Mouse (Mus musculus) kidney, adult 2 months (tissue): ENCODE data around the gene Ash1l. TPM values are rescaled to one million over a fixed set of nuclear protein-coding genes. Genes with fewer than 3 reads are reported as not detected.
A peak's percentile ranks its signal among the peaks of the same experiment; 100 is the strongest.
"Not testable (repeated sequence)": the region's sequence is repeated elsewhere in the genome, so short reads cannot be mapped to it uniquely, and the experiment has no call there.

ENCODE experiments used
- DNase-seq: peaks from one replicate; pipeline ENCODE4 v3.0.0; 2021
- H3K27ac ChIP-seq: fragments of 200-500 bp; 2 replicates; pipeline ENCODE4 v1.5.1; 2012; ENCODE audit warnings: low read depth, low read length, control low read depth, inconsistent platforms; ENCODE audit not compliant: insufficient read depth
- H3K27me3 ChIP-seq: fragments of 200-500 bp; replicated peaks from 2 replicates; pipeline ENCODE4 v1.6.1; 2012; ENCODE audit warnings: mild to moderate bottlenecking, moderate library complexity, low read length, inconsistent platforms; ENCODE audit not compliant: control insufficient read depth, insufficient read depth
- H3K36me3 ChIP-seq: fragments of 200-500 bp; 2 replicates; pipeline ENCODE4 v1.6.1; 2012; ENCODE audit warnings: mild to moderate bottlenecking, moderate library complexity, low read length, inconsistent platforms; ENCODE audit not compliant: control insufficient read depth, insufficient read depth
- H3K4me1 ChIP-seq: fragments of 200-500 bp; 2 replicates; pipeline ENCODE4 v1.6.1; 2011; ENCODE audit warnings: low read length; ENCODE audit not compliant: control insufficient read depth, insufficient read depth
- H3K4me3 ChIP-seq: fragments of 200-500 bp; 2 replicates; pipeline ENCODE4 v1.5.1; 2011; ENCODE audit warnings: mild to moderate bottlenecking, low read depth, low read length, control low read depth; ENCODE audit not compliant: insufficient read depth
- CTCF ChIP-seq: fragments of 200-500 bp; conservative IDR thresholded peaks from 2 replicates; pipeline ENCODE4 v1.5.1; 2011; ENCODE audit warnings: low read depth, mild to moderate bottlenecking, control low read depth, low read length, moderate library complexity, mixed read lengths; ENCODE audit not compliant: insufficient read depth, insufficient read length
- POLR2A ChIP-seq: fragments of 200-500 bp; IDR thresholded peaks from one replicate; pipeline ENCODE4 v1.6.1; 2011; ENCODE audit warnings: low read depth, low read length, control low read depth
- WGBS: fragments of 180-500 bp; shearing (Covaris S2); methylation state at CpG from one replicate; pipeline ENCODE4 v1.1.7; 2018; 5-methylcytosine and 5-hydroxymethylcytosine counted together
- polyA plus RNA-seq: library from polyadenylated mRNA; depleted of rRNA; stranded (reverse); fragments of >200 nt; gene quantifications from 2 replicates; pipeline ENCODE4 v1.2.3, GENCODE M21; 2012

Gene Ash1l
- polyA plus RNA-seq, 1 experiment = 8.9 TPM

DNA sequence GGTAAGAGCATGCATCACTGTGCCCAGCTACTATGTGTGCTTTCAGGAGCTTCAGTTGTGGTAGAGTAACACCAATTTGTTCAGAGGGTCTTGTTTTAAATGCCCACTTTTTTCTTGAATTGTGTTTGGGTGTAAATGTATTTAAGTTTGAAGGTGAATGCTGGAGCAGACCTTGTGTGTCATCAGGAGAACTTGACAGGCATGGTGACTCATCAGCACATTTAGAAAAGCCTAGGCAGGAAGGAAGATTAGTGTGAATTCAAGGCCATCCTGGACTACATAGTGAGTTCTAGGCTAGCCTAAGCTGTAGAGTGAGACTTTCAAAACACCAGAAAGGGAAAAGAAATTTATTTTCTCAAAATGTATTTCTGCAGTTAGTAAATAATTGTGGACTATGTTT lies 3.3 kb downstream of the Ash1l start:
- no peaks in the 10 kb centered on the region for H3K36me3 ChIP-seq

DNA sequence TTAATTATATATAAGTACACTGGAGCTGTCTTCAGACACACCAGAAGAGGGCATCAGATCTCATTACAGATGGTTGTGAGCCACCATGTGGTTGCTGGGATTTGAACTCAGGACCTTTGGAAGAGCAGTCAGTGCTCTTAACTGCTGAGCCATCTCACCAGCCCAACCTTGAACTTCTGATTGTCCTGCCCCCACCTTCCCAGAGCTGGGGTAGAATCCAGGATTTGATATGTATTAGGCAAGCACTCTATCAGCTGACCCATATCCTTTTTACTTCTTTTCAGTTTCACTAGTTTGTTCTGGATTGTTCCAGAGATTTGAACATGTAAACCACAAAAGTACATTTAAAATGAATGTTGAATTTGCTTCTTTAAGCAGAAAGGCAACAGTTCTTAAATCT lies 12.8 kb downstream of the Ash1l start:
- not testable (repeated sequence) for H3K27ac ChIP-seq, H3K4me3 ChIP-seq, H3K36me3 ChIP-seq, DNase-seq, H3K27me3 ChIP-seq, H3K4me1 ChIP-seq

More for the DNA sequence above, 3.3 kb downstream of the Ash1l start:
- Histone ChIP-seq H3K27ac (no peak overlapping the region), H3K4me3 (no peak overlapping the region), H3K4me1 (peaks cover 11% of the 10 kb centered on the region; the same call in 1 of the 2 replicates), H3K27me3 (no peaks in the 10 kb centered on the region)
- TF ChIP-seq POLR2A = no peak
- no peak for TF ChIP-seq CTCF
- DNase-seq = no peak

DNA sequence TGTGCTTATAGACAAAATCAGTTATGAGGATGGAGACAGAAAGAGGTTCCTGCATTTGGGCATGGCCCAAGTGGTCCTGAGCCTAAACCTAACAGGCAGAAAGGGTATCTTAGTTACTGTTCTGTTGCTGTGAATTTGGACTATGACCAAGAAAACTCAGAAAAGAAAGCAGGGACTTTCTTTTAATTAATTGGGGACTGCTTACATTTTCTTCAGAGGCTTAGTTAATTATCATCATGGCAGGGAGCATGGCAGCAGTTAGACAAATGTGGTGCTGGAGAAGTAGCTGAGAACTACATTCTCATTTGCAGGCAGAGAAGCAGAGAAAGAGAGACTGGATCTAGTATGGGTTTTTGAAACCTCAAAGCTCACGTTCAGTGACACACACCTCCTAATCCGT lies 24.6 kb downstream of the Ash1l start:
- peak; percentile 16 for DNase-seq
- no peaks in the 10 kb centered on the region; the same call in 1 of the 2 replicates for H3K4me1 ChIP-seq
- whole genome bisulfite sequencing = 70% methylated on average over 2 of the region's 2 CpGs
- no peak overlapping the region for H3K4me3 ChIP-seq
- no peaks in the 10 kb centered on the region for H3K27me3 ChIP-seq
- TF ChIP-seq CTCF = no peak
- no peak for TF ChIP-seq POLR2A
- H3K36me3 ChIP-seq = no peaks in the 10 kb centered on the region
- H3K27ac ChIP-seq = no peak overlapping the region

DNA sequence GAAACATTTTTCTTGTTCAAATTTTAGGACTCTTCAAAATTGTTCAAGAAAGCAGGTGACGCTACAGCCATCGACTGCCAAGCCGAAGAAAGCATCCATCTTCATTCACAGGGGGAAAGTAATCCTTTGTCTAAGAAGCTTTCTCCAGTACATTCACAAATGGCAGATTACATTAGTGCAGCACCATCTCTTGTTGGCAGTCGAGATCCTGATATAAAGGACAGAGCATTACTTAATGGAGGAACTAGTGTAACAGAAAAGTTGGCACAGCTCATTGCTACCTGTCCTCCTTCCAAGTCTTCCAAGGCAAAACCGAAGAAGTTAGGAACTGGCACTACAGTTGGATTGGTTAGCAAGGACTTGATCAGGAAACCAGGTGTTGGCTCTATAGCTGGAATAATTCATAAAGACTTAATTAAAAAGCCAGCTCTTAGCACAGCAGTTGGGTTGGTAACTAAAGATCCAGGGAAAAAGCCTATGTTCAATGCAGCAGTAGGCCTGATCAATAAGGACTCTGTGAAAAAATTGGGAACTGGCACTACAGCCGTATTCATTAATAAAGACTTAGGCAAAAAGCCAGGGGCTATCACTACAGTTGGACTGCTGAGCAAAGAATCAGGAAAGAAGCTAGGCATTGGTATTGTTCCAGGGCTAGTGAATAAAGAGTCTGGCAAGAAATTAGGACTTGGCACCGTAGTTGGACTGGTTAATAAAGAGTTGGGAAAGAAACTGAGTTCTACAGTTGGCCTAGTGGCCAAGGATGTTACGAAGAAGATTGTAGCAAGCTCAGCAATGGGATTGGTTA lies 31.0 kb downstream of the Ash1l start:
- peaks cover 4% of the 10 kb centered on the region; the same call in 1 of the 2 replicates for H3K4me1 ChIP-seq
- 69% methylated on average over 8 of the region's 8 CpGs for WGBS
- H3K27me3 ChIP-seq = no peaks in the 10 kb centered on the region
- DNase-seq = peak; percentile 58
- H3K27ac ChIP-seq = no peak overlapping the region
- H3K36me3 ChIP-seq = peaks cover 15% of the 10 kb centered on the region
- H3K4me3 ChIP-seq = no peak overlapping the region
- TF ChIP-seq CTCF (no peak), POLR2A (no peak)

DNA sequence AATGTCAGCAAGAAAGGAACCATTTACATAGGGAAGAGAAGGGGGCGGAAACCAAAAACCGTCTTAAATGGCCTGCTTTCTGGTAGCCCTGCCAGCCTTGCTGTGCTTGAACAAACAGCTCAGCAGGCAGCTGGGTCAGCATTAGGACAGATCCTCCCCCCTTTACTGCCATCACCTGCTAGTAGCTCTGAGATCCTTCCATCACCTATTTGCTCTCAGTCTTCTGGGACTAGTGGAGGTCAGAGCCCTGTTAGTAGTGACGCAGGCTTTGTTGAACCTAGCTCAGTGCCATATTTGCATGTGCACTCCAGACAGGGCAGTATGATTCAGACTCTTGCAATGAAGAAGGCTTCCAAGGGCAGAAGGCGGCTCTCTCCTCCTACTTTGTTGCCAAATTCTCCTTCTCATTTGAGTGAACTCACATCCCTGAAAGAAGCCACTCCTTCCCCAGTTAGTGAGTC lies 33.5 kb downstream of the Ash1l start:
- peaks cover 15% of the 10 kb centered on the region for H3K36me3 ChIP-seq
- no peak overlapping the region for H3K4me3 ChIP-seq
- peaks cover 4% of the 10 kb centered on the region; the same call in 1 of the 2 replicates for H3K4me1 ChIP-seq
- H3K27me3 ChIP-seq = no peaks in the 10 kb centered on the region
- no peak overlapping the region for H3K27ac ChIP-seq
- TF ChIP-seq CTCF = no peak
- no peak for TF ChIP-seq POLR2A
- DNase-seq = peak; percentile 23
- 54% methylated on average over 4 of the region's 4 CpGs for WGBS

DNA sequence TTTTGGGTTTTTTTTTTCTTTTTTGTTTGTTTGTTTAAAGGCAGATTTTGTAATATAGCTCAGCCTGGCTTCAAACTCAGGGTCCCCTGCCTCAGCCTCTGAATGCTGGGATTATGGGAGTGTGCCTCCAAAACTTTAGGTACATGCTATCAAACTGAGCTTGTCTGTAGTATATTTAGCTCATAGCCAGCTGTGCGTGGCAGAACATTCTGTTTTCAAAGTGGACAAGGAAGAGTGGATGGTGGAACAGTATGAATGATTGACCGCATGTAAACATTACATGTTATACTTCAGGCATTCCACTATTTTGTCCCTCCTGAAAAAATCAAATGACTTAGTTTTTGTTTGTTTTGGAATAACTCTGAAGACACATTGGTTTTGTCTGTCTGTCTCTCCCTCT lies 42.4 kb downstream of the Ash1l start:
- H3K27ac ChIP-seq = no peak overlapping the region
- DNase-seq = no peak
- WGBS = 54% methylated on average over 2 of the region's 2 CpGs

DNA sequence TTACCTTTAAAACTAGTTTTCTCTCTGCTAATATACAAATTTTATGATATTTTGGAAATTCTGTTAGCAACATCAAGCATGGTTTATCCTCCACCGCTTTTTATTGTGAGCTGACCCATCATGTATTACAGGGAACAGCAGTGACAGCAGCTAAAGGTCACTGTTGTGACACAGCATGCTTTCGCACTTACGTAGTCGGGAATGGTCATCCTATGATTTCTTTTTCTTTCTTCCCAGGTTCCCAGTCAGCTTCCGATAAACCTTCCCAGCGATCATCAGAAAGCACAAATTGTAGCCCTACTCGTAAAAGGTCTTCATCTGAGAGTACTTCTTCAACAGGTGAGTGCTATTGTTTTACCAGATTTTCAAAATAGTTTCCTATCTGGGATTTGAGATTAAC lies 51.1 kb downstream of the Ash1l start:
- Histone ChIP-seq H3K27ac (no peak overlapping the region), H3K36me3 (peaks cover 5% of the 10 kb centered on the region; the same call in 1 of the 2 replicates), H3K27me3 (no peaks in the 10 kb centered on the region), H3K4me1 (no peaks in the 10 kb centered on the region), H3K4me3 (no peak overlapping the region)
- no peak for TF ChIP-seq CTCF
- no peak for TF ChIP-seq POLR2A
- 93% methylated on average over 7 of the region's 7 CpGs for WGBS
- no peak for DNase-seq

More for the DNA sequence above, 42.4 kb downstream of the Ash1l start:
- Histone ChIP-seq H3K4me1 (no peaks in the 10 kb centered on the region), H3K27me3 (no peaks in the 10 kb centered on the region), H3K36me3 (no peaks in the 10 kb centered on the region), H3K4me3 (no peak overlapping the region)
- TF ChIP-seq POLR2A (no peak), CTCF (no peak)

DNA sequence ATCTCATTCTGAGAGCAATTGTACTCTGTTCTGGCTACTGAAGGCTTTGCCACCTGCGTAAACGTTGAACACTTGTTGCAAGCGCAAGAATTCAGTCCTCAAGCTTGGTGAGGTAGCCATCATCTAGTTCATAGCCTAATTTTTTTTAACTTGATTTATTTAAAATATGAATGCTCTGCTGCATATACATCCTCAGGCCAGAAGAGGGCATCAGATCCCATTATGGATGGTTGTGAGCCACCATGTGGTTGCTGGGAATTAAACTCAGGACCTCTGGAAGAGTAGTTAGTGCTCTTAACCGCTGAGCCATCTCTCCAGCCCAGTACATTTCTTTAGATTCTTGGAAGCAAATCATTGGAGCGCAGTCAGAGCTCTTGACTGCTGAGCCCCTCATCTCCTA lies 80.5 kb downstream of the Ash1l start:
- H3K4me1 ChIP-seq, H3K27ac ChIP-seq, H3K4me3 ChIP-seq, H3K27me3 ChIP-seq, H3K36me3 ChIP-seq, DNase-seq: not testable (repeated sequence)
- 95% methylated on average over 5 of the region's 5 CpGs for WGBS
